Mouse (Mus musculus) thymus, adult 18-20 months (tissue): ENCODE measurements around the gene Sult5a1.
A peak's percentile ranks its signal among the peaks of the same experiment; 100 is the strongest.

Experiments
- DNase-seq, 2 experiments: peaks; one replicate each; pipeline ENCODE4 v3.0.0; 2022; ENCODE audit warnings: mixed read lengths in 2 of 2

Gene Sult5a1

GRCm38 (mm10) chr8:123097786-123098584, 60.1 kb downstream of the Sult5a1 start:
- peak; percentile 32 to 50 for DNase-seq

DNA sequence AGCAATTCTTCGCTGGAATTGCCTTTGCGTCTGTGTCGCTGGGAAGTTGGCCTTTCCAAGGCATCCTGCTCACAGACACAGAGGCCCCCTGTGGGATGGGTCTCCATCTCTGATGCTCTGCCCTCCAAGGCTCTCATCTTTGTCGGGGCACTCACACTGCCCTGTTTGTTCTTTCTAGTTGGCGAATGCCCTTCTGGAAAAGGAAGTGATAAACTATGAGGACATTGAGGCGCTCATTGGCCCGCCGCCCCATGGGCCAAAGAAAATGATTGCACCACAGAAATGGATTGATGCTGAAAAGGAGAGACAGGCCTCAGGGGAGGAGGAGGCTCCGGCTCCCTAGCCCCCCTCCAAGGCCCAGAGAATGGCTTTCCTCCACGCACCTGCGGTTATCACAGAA, 60.9 kb downstream of the Sult5a1 start:
- no peak for DNase-seq
